Comparison of ENCODE assay signal across 7 mouse cellular contexts in genomic region chr9:21220490-21221382, GRCm38 (mm10). TPM values are rescaled to one million over a fixed set of nuclear protein-coding genes. Genes with fewer than 3 reads are reported as not detected.
DNase-seq lines count a peak whose midpoint lies in the region; ATAC-seq lines count a peak whose summit lies in the region.

No protein-coding gene starts in this region.

- H3K36me3 ChIP-seq in embryonic facial prominence, embryonic 10.5 days (replicated peaks): no peaks in the 10 kb centered on the region
- no peaks in the 10 kb centered on the region for H3K36me3 ChIP-seq in limb, embryonic 10.5 days
- H3K36me3 ChIP-seq in midbrain, embryonic 13.5 days: no peaks in the 10 kb centered on the region

- H3K4me3 ChIP-seq in embryonic facial prominence, embryonic 10.5 days: peak overlapping the region; percentile 46
- peak overlapping the region; percentile 40 for H3K4me3 ChIP-seq in limb, embryonic 10.5 days
- H3K4me3 ChIP-seq in midbrain, embryonic 13.5 days (replicated peaks): peak overlapping the region; percentile 31

- H3K4me1 ChIP-seq in embryonic facial prominence, embryonic 10.5 days: peaks cover 26% of the 10 kb centered on the region
- peaks cover 18% of the 10 kb centered on the region for H3K4me1 ChIP-seq in limb, embryonic 10.5 days
- H3K4me1 ChIP-seq in midbrain, embryonic 13.5 days (replicated peaks): peaks cover 20% of the 10 kb centered on the region

- no peak overlapping the region for H3K9ac ChIP-seq in midbrain, embryonic 13.5 days (replicated peaks)

- 13% methylated on average over 21 of the region's 21 CpGs for WGBS in embryonic facial prominence, embryonic 10.5 days
- 16% methylated on average over 21 of the region's 21 CpGs for WGBS in limb, embryonic 10.5 days
- 15% methylated on average over 21 of the region's 21 CpGs for WGBS in midbrain, embryonic 13.5 days

- peak; percentile 89 for ATAC-seq in granulocyte monocyte progenitor cell, adult 5-6 weeks (replicated peaks; ENCODE audit: poor library complexity, severe bottlenecking)
- peak; percentile 90 for ATAC-seq in midbrain, embryonic 13.5 days

- H3K9me3 ChIP-seq in embryonic facial prominence, embryonic 10.5 days: peaks cover 7% of the 10 kb centered on the region; the same call in 1 of the 2 replicates
- no peaks in the 10 kb centered on the region for H3K9me3 ChIP-seq in limb, embryonic 10.5 days (replicated peaks)
- no peaks in the 10 kb centered on the region for H3K9me3 ChIP-seq in midbrain, embryonic 13.5 days

- H3K27ac ChIP-seq in embryonic facial prominence, embryonic 10.5 days (replicated peaks): no peak overlapping the region
- no peak overlapping the region for H3K27ac ChIP-seq in limb, embryonic 10.5 days
- H3K27ac ChIP-seq in midbrain, embryonic 13.5 days: no peak overlapping the region

- peaks cover 31% of the 10 kb centered on the region for H3K27me3 ChIP-seq in embryonic facial prominence, embryonic 10.5 days (replicated peaks; ENCODE audit: low read depth, poor library complexity, severe bottlenecking)
- peaks cover 12% of the 10 kb centered on the region; the same call in 1 of the 2 replicates for H3K27me3 ChIP-seq in limb, embryonic 10.5 days (ENCODE audit: low read depth, poor library complexity, severe bottlenecking)
- peaks cover 8% of the 10 kb centered on the region; the same call in 1 of the 2 replicates for H3K27me3 ChIP-seq in midbrain, embryonic 13.5 days

- peak overlapping the region; percentile 50 for H3K4me2 ChIP-seq in midbrain, embryonic 13.5 days (replicated peaks)

- DNase-seq in adrenal gland, postnatal 10 days: peak; percentile 95
- peak; percentile 93 for DNase-seq in embryonic facial prominence, embryonic 10.5 days (ENCODE audit: low spot score)
- peak; percentile 96 for DNase-seq in kidney, adult 11 months
- peak; percentile 94 for DNase-seq in limb, embryonic 10.5 days (ENCODE audit: low spot score)
- peak; percentile 92 for DNase-seq in spleen, adult 12 weeks (ENCODE audit: low spot score)

RNA-seq across cellular contexts. Expression of gene Keap1, which starts 18.4 kb away (rescaled TPM):
- 10 to 100 TPM; 39.4 to 45.8 TPM for total RNA-seq in adrenal gland, postnatal 10 days (2021)
- 47.8 and 49.6 TPM in 2 replicates for polyA plus RNA-seq in embryonic facial prominence, embryonic 10.5 days (2016; fragmentation: Nextera tagmentation; extraction: Ambion mirVana)
- total RNA-seq in granulocyte monocyte progenitor cell, adult 5-6 weeks (2014; fragmentation: Nextera tagmentation): 28.8 TPM in 2 replicates
- total RNA-seq in granulocyte monocyte progenitor cell, adult 5-6 weeks (2017): 31.9 and 33.5 TPM in 2 replicates
- polyA plus RNA-seq in limb, embryonic 10.5 days (2016; fragmentation: Nextera tagmentation; extraction: Ambion mirVana): 50.4 and 61.7 TPM in 2 replicates
- 58.6 and 61.9 TPM in 2 replicates for polyA plus RNA-seq in midbrain, embryonic 13.5 days (2015; fragmentation: Nextera tagmentation; extraction: Ambion mirVana)

RNA-seq across cellular contexts. Expression of gene S1pr5, which starts 27.5 kb away (rescaled TPM):
- 1 to 10 TPM; 1.4 to 1.7 TPM for total RNA-seq in adrenal gland, postnatal 10 days (2021)
- polyA plus RNA-seq in embryonic facial prominence, embryonic 10.5 days (2016; fragmentation: Nextera tagmentation; extraction: Ambion mirVana): 0.22 TPM in 1 of 2 replicates, not detected in the other
- not detected in 2 replicates for total RNA-seq in granulocyte monocyte progenitor cell, adult 5-6 weeks (2014; fragmentation: Nextera tagmentation)
- 0.21 and 0.56 TPM in 2 replicates for total RNA-seq in granulocyte monocyte progenitor cell, adult 5-6 weeks (2017)
- polyA plus RNA-seq in limb, embryonic 10.5 days (2016; fragmentation: Nextera tagmentation; extraction: Ambion mirVana): 0.15 and 0.33 TPM in 2 replicates
- polyA plus RNA-seq in midbrain, embryonic 13.5 days (2015; fragmentation: Nextera tagmentation; extraction: Ambion mirVana): 1.1 and 1.6 TPM in 2 replicates

RNA-seq across cellular contexts. Expression of gene Atg4d, which starts 44.4 kb away (rescaled TPM):
- 10 to 100 TPM; 45.4 to 48.1 TPM for total RNA-seq in adrenal gland, postnatal 10 days (2021)
- 37.8 and 41.3 TPM in 2 replicates for polyA plus RNA-seq in embryonic facial prominence, embryonic 10.5 days (2016; fragmentation: Nextera tagmentation; extraction: Ambion mirVana)
- total RNA-seq in granulocyte monocyte progenitor cell, adult 5-6 weeks (2014; fragmentation: Nextera tagmentation): 6.4 and 8.9 TPM in 2 replicates
- 5.5 and 5.9 TPM in 2 replicates for total RNA-seq in granulocyte monocyte progenitor cell, adult 5-6 weeks (2017)
- polyA plus RNA-seq in limb, embryonic 10.5 days (2016; fragmentation: Nextera tagmentation; extraction: Ambion mirVana): 38.5 and 41.3 TPM in 2 replicates
- 55.3 and 57.8 TPM in 2 replicates for polyA plus RNA-seq in midbrain, embryonic 13.5 days (2015; fragmentation: Nextera tagmentation; extraction: Ambion mirVana)

RNA-seq across cellular contexts. Expression of gene Pde4a, which starts 55.2 kb away (rescaled TPM):
- total RNA-seq in adrenal gland, postnatal 10 days (2021): 10 to 100 TPM; 22.7 to 31.5 TPM
- polyA plus RNA-seq in embryonic facial prominence, embryonic 10.5 days (2016; fragmentation: Nextera tagmentation; extraction: Ambion mirVana): 4.9 and 5.3 TPM in 2 replicates
- total RNA-seq in granulocyte monocyte progenitor cell, adult 5-6 weeks (2014; fragmentation: Nextera tagmentation): 19.9 and 25.7 TPM in 2 replicates
- total RNA-seq in granulocyte monocyte progenitor cell, adult 5-6 weeks (2017): 3.8 and 4.1 TPM in 2 replicates
- 3.6 and 4.5 TPM in 2 replicates for polyA plus RNA-seq in limb, embryonic 10.5 days (2016; fragmentation: Nextera tagmentation; extraction: Ambion mirVana)
- 20.1 and 20.2 TPM in 2 replicates for polyA plus RNA-seq in midbrain, embryonic 13.5 days (2015; fragmentation: Nextera tagmentation; extraction: Ambion mirVana)
